Mouse (Mus musculus): ENCODE measurements around the gene Epb41l1. TPM values are rescaled to one million over a fixed set of nuclear protein-coding genes. Genes with fewer than 3 reads are reported as not detected.

Epb41l1 gene
- polyA plus RNA-seq, 1 experiment from 2014 or later, result 0.76 TPM

- no peaks in the 10 kb centered on the region for H3K27me3 ChIP-seq (ENCODE audit: control insufficient read depth, insufficient read depth, low read length)
- H3K36me3 ChIP-seq (ENCODE audit: control insufficient read depth, insufficient read depth), result no peaks in the 10 kb centered on the region
- no peak for ATAC-seq (replicated peaks; ENCODE audit: extremely low read depth, insufficient read depth, low FRiP score)
- H3K4me3 ChIP-seq (ENCODE audit: low read length), result no peak overlapping the region
- H3K9me3 ChIP-seq (replicated peaks; ENCODE audit: control insufficient read depth, low read length), result no peaks in the 10 kb centered on the region
- no peak overlapping the region for H3K9ac ChIP-seq (ENCODE audit: low read length)
- no peak overlapping the region for H3K27ac ChIP-seq (ENCODE audit: low read length)
- no peak overlapping the region for H3K4me2 ChIP-seq (ENCODE audit: low read depth, low read length)
- peaks cover 14% of the 10 kb centered on the region for H3K4me1 ChIP-seq (ENCODE audit: control insufficient read depth, insufficient read depth, low read length)
- 74% methylated on average over 3 of the region's 3 CpGs for WGBS
These were observed 123.1 kb downstream of the Epb41l1 start for GRCm38 (mm10) chr2:156543804-156544203.

DNA sequence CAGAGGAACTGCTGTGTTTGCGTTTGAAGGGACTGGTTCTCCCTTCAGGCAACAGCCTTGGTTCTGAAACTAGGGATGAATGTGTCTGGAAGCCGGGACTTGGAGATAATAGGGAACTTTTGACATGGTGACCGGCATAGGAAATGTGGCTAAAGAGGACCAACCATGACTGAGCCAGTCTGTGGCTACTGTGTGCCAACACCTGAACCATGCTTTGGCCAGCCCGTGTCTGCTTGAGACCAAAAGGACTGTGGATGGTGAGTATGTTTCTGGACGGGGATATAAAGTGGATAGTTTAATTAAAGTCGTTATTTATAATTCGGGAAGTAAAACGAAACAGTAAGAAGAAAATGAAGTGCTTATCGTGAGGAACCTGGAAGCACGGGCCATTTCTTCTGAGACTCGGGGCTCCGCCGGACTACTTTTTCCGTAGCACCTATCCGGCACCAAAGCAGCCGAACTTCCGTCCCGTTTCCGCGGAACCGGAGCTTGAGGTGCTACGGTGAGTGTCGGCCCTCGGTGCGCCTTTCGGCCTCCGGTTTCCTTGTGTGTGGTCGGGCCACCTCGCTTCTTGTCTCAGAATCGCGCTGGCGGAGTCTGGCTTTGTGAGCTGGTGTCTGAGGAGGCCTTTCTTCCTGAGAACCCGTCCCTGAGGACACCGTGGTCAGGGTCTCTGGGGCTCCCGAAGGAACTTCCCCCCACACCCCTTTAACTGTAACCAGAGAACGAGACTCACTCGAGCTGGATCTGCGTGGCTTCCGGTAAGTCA lies 126.6 kb downstream of the Epb41l1 start, which contains the start of gene Aar2:
Gene Aar2 (plus strand): TSS at position 462 of the 769 bp plus-strand sequence.
- Histone ChIP-seq H3K9me3 (replicated peaks; ENCODE audit: control insufficient read depth, low read length) (no peaks in the 10 kb centered on the region), H3K27ac (ENCODE audit: low read length) (peak within 1 kb of the TSS; percentile 86), H3K36me3 (ENCODE audit: control insufficient read depth, insufficient read depth) (peaks cover 12% of the 10 kb centered on the region), H3K4me2 (ENCODE audit: low read depth, low read length) (peak within 1 kb of the TSS; percentile 94), H3K4me3 (ENCODE audit: low read length) (peak within 1 kb of the TSS; percentile 99), H3K4me1 (ENCODE audit: control insufficient read depth, insufficient read depth, low read length) (peaks cover 14% of the 10 kb centered on the region), H3K9ac (ENCODE audit: low read length) (peak within 1 kb of the TSS; percentile 92), H3K27me3 (ENCODE audit: control insufficient read depth, insufficient read depth, low read length) (no peaks in the 10 kb centered on the region)
- ATAC-seq (replicated peaks; ENCODE audit: extremely low read depth, insufficient read depth, low FRiP score), result no peak; the same call in 1 of the 2 replicates
- 6% methylated on average over 39 of the region's 39 CpGs for WGBS

- peaks cover 26% of the 10 kb centered on the region for H3K36me3 ChIP-seq (ENCODE audit: control insufficient read depth, insufficient read depth)
- no peaks in the 10 kb centered on the region for H3K9me3 ChIP-seq (replicated peaks; ENCODE audit: control insufficient read depth, low read length)
- H3K27me3 ChIP-seq (ENCODE audit: control insufficient read depth, insufficient read depth, low read length), result no peaks in the 10 kb centered on the region
- WGBS, result 85% methylated on average over 4 of the region's 4 CpGs
- peaks cover 8% of the 10 kb centered on the region for H3K4me1 ChIP-seq (ENCODE audit: control insufficient read depth, insufficient read depth, low read length)
- no peak overlapping the region for H3K4me3 ChIP-seq (ENCODE audit: low read length)
- ATAC-seq (replicated peaks; ENCODE audit: extremely low read depth, insufficient read depth, low FRiP score), result no peak
- no peak overlapping the region for H3K9ac ChIP-seq (ENCODE audit: low read length)
- H3K4me2 ChIP-seq (ENCODE audit: low read depth, low read length), result no peak overlapping the region
- H3K27ac ChIP-seq (ENCODE audit: low read length), result no peak overlapping the region
These were observed 131.7 kb downstream of the Epb41l1 start for GRCm38 (mm10) chr2:156552421-156552820.

- no peak overlapping the region for H3K4me3 ChIP-seq (ENCODE audit: low read length)
- H3K9ac ChIP-seq (ENCODE audit: low read length), result no peak overlapping the region
- no peaks in the 10 kb centered on the region for H3K4me1 ChIP-seq (ENCODE audit: control insufficient read depth, insufficient read depth, low read length)
- H3K27me3 ChIP-seq (ENCODE audit: control insufficient read depth, insufficient read depth, low read length), result no peaks in the 10 kb centered on the region
- H3K4me2 ChIP-seq (ENCODE audit: low read depth, low read length), result no peak overlapping the region
- H3K27ac ChIP-seq (ENCODE audit: low read length), result no peak overlapping the region
- ATAC-seq (replicated peaks; ENCODE audit: extremely low read depth, insufficient read depth, low FRiP score), result no peak
- peaks cover 18% of the 10 kb centered on the region for H3K36me3 ChIP-seq (ENCODE audit: control insufficient read depth, insufficient read depth)
- 32% methylated on average over 2 of the region's 2 CpGs for WGBS
- H3K9me3 ChIP-seq (replicated peaks; ENCODE audit: control insufficient read depth, low read length), result no peaks in the 10 kb centered on the region
These were observed 141.1 kb downstream of the Epb41l1 start for GRCm38 (mm10) chr2:156561808-156562207.

DNA sequence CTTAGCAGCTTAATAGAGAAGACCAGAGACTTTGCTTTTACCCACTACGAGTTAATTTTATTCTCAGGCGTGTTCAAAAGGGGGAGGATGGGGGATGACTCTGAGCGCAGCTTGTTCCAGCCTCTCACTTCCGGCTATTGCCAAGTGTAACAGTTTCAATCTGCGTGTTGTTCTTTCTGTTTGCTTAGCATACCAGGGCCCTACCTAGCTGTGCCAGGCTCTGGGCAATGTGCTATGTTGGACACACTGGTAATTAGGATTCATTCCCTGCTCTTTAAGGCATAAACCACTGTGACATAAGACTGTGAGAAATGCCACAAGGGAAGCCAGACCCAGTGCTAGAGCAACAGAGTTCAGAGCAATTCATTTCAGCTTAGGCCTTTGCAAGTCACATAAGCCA lies 142.8 kb downstream of the Epb41l1 start:
- H3K27ac ChIP-seq (ENCODE audit: low read length), result no peak overlapping the region
- H3K36me3 ChIP-seq (ENCODE audit: control insufficient read depth, insufficient read depth), result peaks cover 24% of the 10 kb centered on the region
- H3K9me3 ChIP-seq (replicated peaks; ENCODE audit: control insufficient read depth, low read length), result no peaks in the 10 kb centered on the region
- WGBS, result 76% methylated on average over 5 of the region's 5 CpGs
- H3K4me2 ChIP-seq (ENCODE audit: low read depth, low read length), result no peak overlapping the region
- no peak overlapping the region for H3K9ac ChIP-seq (ENCODE audit: low read length)
- no peak for ATAC-seq (replicated peaks; ENCODE audit: extremely low read depth, insufficient read depth, low FRiP score)
- H3K4me3 ChIP-seq (ENCODE audit: low read length), result no peak overlapping the region
- H3K27me3 ChIP-seq (ENCODE audit: control insufficient read depth, insufficient read depth, low read length), result no peaks in the 10 kb centered on the region
- no peaks in the 10 kb centered on the region for H3K4me1 ChIP-seq (ENCODE audit: control insufficient read depth, insufficient read depth, low read length)

DNA sequence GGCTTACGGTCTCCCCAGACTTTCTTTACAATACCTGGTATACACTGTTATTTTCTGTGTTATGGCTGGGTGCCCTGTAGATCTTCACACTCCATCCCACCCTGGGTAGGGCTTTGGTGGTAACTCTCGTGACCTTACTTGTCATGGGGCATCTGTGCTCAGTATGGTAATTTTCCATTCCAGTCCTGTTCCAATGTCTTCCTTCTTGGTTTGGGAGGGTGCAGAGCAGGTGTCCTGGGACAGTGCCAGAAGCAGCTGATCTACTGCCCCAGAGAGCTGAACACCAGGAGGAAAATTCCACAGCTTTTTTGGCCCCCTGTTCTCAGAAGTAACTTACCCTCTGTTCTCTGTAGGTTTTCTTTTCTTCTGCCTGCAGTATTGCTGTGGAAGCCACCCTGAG lies 145.8 kb downstream of the Epb41l1 start:
- Histone ChIP-seq H3K4me2 (ENCODE audit: low read depth, low read length) (no peak overlapping the region), H3K36me3 (ENCODE audit: control insufficient read depth, insufficient read depth) (peaks cover 21% of the 10 kb centered on the region), H3K27ac (ENCODE audit: low read length) (no peak overlapping the region), H3K27me3 (ENCODE audit: control insufficient read depth, insufficient read depth, low read length) (no peaks in the 10 kb centered on the region), H3K4me1 (ENCODE audit: control insufficient read depth, insufficient read depth, low read length) (no peaks in the 10 kb centered on the region), H3K9me3 (replicated peaks; ENCODE audit: control insufficient read depth, low read length) (no peaks in the 10 kb centered on the region), H3K4me3 (ENCODE audit: low read length) (no peak overlapping the region), H3K9ac (ENCODE audit: low read length) (no peak overlapping the region)
- WGBS, result 87% methylated on average over 2 of the region's 2 CpGs
- no peak for ATAC-seq (replicated peaks; ENCODE audit: extremely low read depth, insufficient read depth, low FRiP score)

GRCm38 (mm10) chr2:156568647-156569046 lies 147.9 kb downstream of the Epb41l1 start:
- no peak overlapping the region for H3K4me2 ChIP-seq (ENCODE audit: low read depth, low read length)
- 95% methylated on average over 7 of the region's 7 CpGs for WGBS

DNA sequence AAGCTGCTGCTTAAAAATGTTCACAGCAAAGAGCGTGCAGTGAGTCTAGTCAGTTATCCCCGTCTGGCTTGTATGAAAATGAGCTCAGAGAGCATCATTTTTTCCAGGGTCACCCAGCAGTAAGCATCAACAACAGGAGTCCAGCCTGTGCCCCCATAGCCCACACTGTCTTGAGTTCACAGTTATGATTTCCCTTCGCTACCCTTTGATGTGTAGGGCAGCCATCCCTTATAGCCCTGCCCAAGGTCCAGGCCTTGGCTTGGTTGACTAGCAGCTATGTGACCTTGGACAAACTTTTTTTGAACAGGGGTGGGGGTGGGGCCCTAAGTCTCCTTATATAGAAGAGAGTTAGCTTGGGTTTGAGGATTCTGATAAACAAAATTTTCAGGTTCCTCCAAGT lies 148.6 kb downstream of the Epb41l1 start:
- Histone ChIP-seq H3K9ac (ENCODE audit: low read length) (no peak overlapping the region), H3K27ac (ENCODE audit: low read length) (no peak overlapping the region), H3K36me3 (ENCODE audit: control insufficient read depth, insufficient read depth) (peaks cover 19% of the 10 kb centered on the region), H3K9me3 (replicated peaks; ENCODE audit: control insufficient read depth, low read length) (no peaks in the 10 kb centered on the region), H3K4me3 (ENCODE audit: low read length) (no peak overlapping the region), H3K27me3 (ENCODE audit: control insufficient read depth, insufficient read depth, low read length) (no peaks in the 10 kb centered on the region), H3K4me2 (ENCODE audit: low read depth, low read length) (no peak overlapping the region), H3K4me1 (ENCODE audit: control insufficient read depth, insufficient read depth, low read length) (no peaks in the 10 kb centered on the region)
- ATAC-seq (replicated peaks; ENCODE audit: extremely low read depth, insufficient read depth, low FRiP score), result no peak
- WGBS, result 89% methylated on average over 3 of the region's 3 CpGs

More at GRCm38 (mm10) chr2:156568647-156569046, 147.9 kb downstream of the Epb41l1 start:
- no peak for ATAC-seq (replicated peaks; ENCODE audit: extremely low read depth, insufficient read depth, low FRiP score)
- Histone ChIP-seq H3K9me3 (replicated peaks; ENCODE audit: control insufficient read depth, low read length) (no peaks in the 10 kb centered on the region), H3K36me3 (ENCODE audit: control insufficient read depth, insufficient read depth) (peaks cover 19% of the 10 kb centered on the region), H3K27ac (ENCODE audit: low read length) (no peak overlapping the region), H3K9ac (ENCODE audit: low read length) (no peak overlapping the region), H3K4me3 (ENCODE audit: low read length) (no peak overlapping the region), H3K4me1 (ENCODE audit: control insufficient read depth, insufficient read depth, low read length) (no peaks in the 10 kb centered on the region), H3K27me3 (ENCODE audit: control insufficient read depth, insufficient read depth, low read length) (no peaks in the 10 kb centered on the region)

GRCm38 (mm10) chr2:156571521-156571920 lies 150.8 kb downstream of the Epb41l1 start:
- Histone ChIP-seq H3K9me3 (replicated peaks; ENCODE audit: control insufficient read depth, low read length) (no peaks in the 10 kb centered on the region), H3K4me2 (ENCODE audit: low read depth, low read length) (no peak overlapping the region), H3K36me3 (ENCODE audit: control insufficient read depth, insufficient read depth) (peaks cover 19% of the 10 kb centered on the region), H3K4me3 (ENCODE audit: low read length) (no peak overlapping the region), H3K9ac (ENCODE audit: low read length) (no peak overlapping the region), H3K27ac (ENCODE audit: low read length) (no peak overlapping the region), H3K4me1 (ENCODE audit: control insufficient read depth, insufficient read depth, low read length) (no peaks in the 10 kb centered on the region), H3K27me3 (ENCODE audit: control insufficient read depth, insufficient read depth, low read length) (no peaks in the 10 kb centered on the region)
- ATAC-seq (replicated peaks; ENCODE audit: extremely low read depth, insufficient read depth, low FRiP score), result no peak
- 72% methylated on average over 6 of the region's 6 CpGs for WGBS

All from heart, embryonic 16.5 days (tissue).